Mouse (Mus musculus): Measurements from ENCODE around the gene Slc34a3.

Slc34a3 gene

DNA sequence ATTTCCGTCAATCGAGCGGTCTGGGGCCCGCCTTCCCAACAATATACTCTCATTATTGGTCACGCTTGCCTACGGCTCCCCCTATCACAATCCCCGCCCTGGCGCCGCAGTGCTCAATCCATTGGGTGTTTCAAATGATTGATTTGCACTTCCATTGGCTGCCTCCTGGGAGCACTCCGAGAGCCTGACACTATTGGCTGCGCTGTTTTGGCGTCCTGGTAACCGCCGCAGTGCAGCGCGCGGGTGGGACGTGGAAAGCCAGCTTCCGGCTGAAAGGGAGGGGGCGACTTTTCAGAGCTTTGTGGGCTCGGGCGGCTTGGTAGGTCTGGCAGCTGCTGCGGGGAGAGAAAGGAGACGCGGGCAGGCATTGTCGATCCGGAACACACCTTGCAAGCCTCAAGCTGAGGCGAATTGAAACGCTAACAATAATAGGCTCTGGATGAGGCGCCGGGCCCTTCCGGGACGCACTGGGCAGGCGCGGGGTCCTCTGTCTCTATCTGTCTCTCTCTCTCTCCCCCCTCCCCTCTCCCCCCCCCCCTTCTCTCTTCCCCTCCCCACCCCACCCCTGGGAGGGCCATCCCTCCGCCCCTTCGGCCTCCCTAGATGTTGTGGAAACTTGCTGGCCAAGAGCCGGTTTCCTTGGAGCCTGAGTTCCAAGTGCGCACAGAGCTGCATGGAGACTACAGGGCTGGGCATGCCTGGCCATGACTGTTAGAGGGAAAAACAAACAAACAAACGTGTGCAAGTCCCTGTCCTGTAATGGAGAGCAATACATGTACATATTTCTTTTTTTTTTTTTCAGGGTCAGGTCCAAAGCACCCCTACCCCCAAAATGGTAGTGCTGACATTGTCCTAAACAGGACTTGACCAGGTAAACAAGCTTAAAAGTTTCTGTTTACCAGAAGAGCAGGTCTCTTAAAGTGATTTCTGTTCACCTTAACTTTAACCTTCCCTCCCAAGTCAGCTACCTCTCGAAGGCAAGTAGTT is 9.1 kb downstream of the Slc34a3 start:
- peak; percentile 88 for DNase-seq (ENCODE audit: low spot score)

DNA sequence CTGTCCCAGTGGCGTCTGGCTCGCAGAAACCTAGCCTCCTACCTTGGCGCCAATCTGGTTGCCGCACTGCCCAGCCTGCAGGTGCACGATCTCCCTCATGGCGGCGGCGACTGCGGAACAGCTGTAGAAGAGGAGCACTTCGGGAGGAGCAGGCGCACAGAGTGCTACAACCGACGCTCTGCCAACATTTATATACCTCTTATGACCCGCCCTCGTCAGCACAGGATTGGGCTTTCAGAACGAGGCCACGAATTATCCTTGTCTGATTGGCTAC is 9.7 kb downstream of the Slc34a3 start, which contains the start of gene Tubb4b:
Gene Tubb4b, minus strand, starts transcription at position 211 of the 274 bp plus-strand sequence.
- no peak for DNase-seq (ENCODE audit: low spot score)

DNA sequence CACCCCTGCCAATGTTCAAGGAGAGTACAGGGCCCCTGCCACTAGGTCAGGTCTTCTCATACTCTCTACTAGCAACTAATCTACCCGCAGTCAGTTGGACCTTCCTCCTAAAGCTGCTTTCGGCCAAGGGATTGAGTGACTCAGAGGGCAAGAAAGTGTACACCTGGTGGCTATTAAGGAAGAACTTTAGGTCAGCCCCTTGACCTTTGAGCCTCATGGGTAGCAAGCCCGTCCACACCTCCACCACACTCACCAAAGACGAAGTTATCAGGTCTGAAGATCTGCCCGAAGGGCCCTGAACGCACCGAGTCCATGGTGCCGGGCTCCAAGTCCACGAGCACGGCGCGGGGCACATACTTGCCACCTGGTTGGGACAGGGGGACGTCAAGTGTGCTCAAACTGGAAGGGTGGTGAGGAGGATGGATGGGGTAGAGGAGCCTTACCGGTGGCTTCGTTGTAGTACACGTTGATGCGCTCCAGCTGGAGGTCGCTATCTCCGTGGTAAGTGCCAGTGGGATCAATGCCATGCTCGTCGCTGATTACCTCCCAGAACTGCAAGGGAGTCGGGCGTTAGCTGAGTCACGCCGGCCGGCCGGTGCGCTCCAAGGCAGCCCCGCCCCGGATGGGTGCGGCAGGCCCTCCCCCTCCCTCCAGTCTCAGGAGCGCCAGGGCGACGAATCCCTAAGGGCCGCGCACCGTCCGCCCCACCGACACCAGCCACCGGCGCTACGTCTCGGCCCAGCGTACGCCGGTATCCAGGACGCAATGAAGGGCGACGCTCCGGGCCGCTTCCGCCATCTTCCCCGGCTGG is 10.3 kb downstream of the Slc34a3 start:
- peak; percentile 46 for DNase-seq (ENCODE audit: low spot score)

DNA sequence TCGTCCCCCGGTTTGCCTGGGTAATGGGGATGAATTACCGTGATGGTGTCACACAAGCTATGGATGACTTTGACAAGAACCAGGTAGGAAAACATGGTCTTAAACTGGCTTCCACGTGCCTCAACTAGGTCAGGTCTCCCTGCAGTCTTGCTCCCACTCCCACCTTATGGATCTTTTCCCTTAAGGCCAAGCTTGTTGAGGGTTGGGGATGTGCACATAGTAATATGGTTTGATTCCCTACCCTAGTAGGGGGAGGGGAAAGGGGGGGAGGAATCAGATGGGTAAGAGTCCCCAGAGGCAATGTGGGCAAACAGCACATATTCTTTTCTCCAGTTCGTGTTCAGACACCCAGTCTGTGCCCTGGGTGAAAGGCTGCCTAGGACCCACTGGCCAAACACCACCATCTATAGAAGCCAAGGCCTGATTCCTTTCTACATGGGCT is 12.8 kb downstream of the Slc34a3 start:
- DNase-seq (ENCODE audit: low spot score), result no peak

DNA sequence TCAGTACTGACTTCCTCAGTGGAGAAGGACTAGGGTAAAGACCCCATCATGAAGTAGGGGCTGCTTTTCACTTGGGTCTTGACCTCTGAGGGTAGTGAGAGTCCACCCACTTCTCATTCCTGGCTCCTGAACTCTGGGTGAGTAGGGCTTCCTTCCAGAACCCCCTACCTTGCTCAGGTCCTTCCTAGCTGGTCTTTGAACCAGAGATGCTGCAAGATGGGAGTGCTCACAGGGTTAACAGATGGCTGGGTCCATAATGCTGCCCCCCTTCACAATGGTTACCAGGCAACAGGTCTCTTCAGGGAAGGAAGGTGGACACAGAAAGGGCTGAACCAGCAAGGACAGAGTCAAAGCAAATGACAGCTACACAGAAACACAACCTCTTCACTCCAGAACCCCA is 15.7 kb downstream of the Slc34a3 start, which contains the start of gene Fam166a:
Gene Fam166a, plus strand, starts transcription at position 301 of the 400 bp plus-strand sequence.
- no peak for DNase-seq (ENCODE audit: low spot score)

DNA sequence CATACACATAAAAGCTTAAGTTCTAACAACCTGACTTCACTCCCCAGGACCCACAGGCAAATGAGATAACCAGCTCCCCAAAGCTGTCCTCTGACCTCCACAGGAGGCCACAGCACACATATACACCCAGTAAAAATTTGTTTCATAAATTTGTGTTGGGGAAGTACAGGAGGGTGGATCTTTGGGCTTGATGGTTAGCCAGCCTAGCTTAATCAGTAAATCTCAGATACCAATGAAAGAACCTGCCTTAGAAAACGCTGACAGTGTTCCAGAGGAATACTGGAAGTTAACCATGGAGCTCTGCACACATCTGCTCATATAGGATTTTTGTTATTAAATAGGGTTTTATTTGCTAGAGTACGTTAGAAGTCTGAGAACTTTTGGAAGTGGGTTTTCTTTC is 16.5 kb downstream of the Slc34a3 start:
- DNase-seq (ENCODE audit: low spot score), result no peak

DNA sequence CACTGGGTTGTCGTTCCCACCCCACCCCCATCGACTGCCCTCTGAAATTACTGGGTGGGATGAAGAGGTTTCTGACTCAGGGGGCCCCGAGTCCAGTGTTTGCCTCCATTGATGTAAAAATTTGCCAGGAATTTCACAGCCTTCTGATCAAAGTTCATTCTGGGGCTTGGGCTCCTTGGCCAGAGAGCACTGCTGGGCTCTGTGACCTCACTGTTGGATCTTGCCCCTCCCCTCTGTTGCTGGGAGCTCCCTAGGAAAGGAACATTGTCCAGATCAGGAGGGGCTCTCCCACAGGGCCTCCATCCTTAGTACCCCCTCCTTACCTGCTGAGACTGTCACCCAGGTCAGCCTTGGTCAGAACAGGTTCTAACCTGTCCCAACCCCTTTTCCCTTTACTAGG is 19.7 kb downstream of the Slc34a3 start, which contains the start of gene Stpg3:
Gene Stpg3, minus strand, starts transcription at position 194 of the 400 bp plus-strand sequence.
- no peak for DNase-seq (ENCODE audit: low spot score)

DNA sequence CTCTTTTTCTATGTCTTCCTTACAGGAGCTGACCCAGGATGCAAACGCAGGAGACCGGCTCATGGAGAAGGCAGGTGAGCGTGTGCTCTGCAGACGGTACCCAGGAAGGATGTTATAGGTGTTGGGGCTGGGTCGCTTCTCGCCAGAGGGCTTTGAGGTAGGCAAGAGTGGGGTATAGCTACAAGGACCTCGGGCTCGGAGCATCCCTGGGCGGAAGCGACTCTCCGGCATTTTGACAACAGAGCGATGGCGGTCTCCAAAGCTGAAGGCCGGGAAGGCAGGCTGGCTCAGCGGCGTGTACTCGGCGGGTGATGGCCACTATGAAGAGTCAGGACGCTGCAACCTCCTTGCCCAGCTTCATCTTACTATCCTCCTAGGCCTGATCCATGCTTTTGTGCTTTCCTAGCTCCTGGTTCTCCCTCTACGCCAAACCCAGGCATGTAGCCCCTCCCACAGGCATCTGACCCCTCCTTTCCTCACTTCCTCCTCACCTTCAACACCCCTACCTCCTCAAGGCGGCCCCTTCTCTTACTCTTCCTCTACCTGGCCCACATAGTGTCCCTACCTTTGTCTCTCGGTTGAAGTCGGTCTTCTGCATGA is 20.8 kb downstream of the Slc34a3 start:
- DNase-seq (ENCODE audit: low spot score), result no peak

DNA sequence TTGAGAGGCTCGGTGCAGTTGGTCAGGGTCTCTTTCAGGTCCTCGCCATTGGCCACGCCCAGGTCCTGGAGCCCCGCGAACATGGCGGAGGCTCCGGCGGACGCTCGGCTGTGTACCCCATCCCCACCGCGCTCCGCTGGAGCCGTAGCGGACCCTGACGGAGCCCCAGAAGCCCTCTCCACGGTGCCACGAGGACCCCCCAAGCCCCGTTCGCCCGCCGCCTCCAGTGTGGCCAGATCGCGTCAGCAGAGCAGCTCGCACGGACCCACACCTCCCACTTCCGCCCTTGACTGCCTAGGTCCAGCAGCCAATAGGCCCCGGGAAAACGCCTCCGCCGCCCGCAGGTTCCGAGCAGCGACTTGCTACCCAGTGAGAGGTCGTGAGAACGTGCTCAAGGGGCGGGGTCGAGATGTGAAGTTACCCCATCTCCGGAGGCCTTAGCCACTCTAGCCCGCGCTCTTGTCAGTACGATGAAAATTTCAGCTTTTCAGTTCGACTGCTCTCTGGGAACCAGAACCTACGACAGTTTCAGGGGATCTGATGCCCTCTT is 23.0 kb downstream of the Slc34a3 start, which contains the start of gene Nelfb:
Gene Nelfb, minus strand, starts transcription at position 369 of the 550 bp plus-strand sequence.
- DNase-seq (ENCODE audit: low spot score), result peak; percentile 57

DNA sequence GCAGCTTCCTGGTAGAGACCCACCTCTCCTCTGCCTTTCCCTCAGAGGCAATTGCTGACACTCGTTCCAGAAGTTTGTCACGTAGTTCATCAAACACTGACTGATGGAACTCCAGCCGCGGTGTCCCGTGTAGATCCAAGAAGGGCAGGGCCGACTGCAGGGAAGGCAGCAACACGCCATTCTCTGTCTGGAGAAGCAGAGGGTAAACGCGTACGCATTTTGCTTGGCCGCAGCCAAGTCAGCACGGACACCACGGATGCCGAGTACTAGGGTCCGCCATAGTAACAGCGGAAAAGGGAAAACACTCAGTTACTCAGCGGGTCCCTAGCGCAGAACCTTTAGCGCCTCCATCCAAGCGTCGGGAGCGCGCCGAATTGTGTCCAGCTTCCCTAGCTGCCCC is 23.5 kb downstream of the Slc34a3 start:
- no peak for DNase-seq (ENCODE audit: low spot score)

DNA sequence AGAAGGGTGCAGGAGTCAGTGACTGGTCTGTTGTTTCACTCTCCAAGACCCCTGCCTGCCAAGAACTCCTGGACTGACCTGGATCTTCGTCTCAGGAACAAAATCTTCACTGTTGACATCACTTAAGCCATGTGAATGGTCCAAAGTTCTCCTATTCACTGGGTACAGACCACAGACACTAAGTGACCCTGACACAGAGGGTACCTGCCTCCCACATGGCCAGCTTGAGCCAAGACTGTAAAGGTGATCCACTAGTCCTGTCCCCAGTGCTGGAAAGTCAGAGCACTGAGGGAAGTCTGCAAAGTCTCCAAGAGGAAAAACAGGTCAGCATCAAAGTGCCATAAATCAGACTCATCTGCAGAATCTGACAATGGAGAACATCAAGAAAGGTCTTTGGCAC is 26.6 kb downstream of the Slc34a3 start:
- DNase-seq (ENCODE audit: low spot score), result no peak

DNA sequence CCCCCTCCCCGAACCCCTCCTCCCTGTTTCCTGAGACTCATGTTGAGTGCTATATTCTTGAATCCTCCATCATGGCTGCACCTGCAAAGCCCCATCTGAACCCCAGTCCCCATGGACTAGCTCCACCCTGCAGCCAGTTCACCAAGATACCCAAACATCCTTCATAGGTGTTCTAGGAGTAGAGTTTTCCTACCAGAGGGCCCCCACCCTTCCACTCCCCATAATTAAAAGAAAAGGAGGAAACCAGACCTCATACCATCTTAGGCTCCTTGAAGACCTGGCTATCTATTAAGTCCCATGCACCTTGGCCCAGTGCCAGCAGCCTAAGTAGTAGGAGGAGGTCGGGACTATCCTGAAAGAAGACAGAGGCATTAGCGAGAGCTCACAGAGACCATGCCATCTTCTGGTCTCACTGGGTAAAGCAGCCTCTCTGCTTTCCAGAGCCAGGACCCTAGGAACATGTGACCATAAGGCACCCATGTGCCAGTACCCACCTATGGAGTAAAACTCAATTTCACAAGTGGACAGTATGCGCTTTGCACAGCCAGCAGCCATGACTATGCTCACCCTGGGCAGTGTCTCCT is 30.4 kb downstream of the Slc34a3 start:
- DNase-seq (ENCODE audit: low spot score), result no peak

DNA sequence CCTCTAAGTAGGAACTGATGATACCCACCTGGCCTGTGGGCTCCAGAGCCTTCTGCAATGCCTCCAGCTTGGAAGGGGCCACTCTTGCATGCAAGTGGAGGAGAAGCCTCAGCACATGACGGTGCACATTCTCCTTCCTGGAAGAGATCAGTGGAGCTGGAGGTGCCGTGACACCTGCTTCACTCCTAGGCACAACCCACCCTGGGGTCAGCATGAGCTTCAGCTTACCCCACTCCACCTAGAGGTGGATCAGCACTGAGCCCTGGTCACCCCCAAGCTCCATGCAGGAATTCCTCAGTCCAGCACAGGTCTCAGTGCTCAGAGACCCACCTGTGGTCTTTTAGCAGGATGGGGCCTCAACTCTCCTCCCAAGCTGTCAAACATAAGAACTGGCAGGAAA is 33.5 kb downstream of the Slc34a3 start:
- no peak for DNase-seq (ENCODE audit: low spot score)

DNA sequence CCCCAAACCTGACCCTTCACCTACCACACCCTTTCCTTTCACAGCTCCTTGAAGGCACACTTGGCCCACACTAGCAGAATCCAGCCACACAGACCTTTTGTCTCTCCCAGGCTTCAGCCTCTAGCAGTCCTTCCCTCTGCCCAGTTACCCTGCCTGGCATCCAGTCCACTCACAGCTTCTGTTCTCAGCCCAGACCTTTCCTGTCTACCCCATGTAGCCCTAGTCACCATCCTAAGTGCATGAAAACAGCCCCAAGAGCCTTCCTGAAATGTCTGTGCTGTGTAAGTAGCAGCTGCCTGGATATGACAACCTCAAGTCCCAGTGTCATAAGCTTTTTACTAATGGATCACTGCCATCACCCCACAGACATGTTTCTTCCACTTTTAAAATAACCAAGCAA is 36.2 kb downstream of the Slc34a3 start:
- DNase-seq (ENCODE audit: low spot score), result no peak

DNA sequence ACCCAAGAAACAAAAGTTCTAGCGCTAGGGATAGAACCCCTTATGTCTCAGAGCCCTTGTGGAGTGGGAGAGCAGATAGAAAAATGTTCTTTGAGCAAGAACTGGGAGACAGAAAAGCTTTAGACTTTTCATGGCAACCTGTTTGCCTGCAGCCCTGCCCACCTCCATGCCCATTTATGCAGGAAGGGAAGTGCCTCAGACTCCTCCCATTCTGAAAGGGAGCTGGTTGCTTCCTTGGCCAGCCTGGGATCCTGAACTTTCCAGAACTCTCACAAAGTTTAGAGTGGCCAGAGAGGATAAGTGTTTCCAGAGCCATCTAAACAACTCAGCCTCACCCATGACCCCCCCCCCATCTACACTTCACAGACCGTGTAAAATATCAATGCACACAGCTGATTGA is 37.0 kb downstream of the Slc34a3 start:
- no peak for DNase-seq (ENCODE audit: low spot score)

DNA sequence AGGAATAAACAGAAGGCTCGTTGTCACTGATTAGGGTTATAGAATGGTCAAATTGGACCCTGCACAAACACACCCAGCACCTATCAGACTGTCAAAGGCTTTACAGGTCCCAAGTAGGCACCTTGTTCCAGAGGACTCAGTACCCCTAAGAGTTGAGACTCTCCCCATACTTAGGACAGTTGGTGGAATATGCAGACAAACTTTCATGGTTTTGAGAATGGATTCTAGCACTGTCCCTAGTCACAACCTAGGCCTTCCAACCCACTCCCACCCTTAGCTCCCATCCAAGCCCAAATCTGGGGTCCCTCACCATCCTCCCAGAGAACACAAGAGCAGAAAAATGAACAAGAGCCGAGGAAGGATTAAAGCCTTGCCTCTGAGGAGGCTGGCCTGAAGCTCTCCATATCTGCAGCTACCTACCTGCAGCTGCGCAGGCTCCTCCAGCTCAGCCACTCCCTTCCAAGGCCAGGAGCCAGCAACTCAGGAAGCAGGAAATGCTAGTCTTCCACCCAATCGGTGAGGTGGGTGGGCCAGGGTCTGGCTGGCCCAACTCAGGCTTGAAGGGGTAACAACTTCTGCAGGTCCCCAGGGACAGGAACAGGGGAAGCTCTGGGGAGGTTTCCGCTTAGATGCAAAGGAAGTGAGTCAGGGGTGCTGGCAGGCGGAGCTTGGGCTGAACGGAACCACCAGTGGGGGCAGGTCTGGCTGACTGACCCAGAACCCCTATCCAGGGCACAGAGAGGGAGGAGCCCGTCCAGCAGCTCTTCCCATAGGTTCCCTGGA is 37.8 kb downstream of the Slc34a3 start, which contains the start of gene Tor4a:
Gene Tor4a, minus strand, starts transcription at position 715 of the 783 bp plus-strand sequence.
- no peak for DNase-seq (ENCODE audit: low spot score)

DNA sequence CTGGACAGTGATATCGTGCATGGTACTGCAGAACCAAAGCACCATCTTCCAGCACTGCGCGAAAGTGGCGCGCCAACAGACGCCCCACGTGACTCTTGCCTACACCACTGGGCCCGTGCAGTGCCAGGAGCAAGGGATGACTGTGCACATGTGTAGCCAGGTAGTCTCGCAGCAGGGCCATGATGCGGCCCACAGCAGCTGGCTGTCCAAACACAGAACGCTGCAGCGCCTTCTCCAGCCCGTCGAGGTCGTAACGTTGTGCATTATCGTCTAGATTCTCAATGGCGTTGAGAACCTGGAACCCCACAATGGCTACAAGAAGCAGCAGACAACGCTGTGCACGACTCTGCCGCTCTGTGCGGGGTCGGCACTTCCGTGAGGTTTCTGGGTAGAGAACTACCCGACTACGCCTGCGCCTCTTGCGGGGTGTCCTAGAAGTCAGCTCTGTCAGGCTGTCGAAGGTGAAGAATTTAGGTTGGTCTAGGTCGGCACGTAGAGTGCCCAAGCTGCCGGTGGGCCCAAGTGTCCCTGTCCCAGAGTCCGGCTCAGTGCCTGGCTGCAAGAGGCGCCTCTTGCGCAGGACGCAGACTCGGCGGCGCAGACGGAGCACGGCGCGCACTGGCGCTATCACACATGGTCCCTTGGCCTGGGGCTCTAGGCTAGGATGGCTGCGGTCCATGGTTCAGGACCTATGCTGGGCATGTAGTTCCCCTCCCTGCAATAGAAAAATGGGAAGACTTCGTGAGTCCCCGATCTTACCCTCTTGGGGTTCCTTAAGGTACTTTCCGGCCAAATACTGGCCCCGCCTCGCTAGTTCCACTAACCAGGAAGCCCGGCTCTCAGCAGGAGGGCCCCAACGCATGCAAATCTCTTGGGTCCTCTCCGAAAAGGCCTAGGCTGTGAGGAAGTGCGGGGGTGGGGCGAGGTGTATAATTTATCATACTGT is 38.7 kb downstream of the Slc34a3 start:
- DNase-seq (ENCODE audit: low spot score), result no peak

DNA sequence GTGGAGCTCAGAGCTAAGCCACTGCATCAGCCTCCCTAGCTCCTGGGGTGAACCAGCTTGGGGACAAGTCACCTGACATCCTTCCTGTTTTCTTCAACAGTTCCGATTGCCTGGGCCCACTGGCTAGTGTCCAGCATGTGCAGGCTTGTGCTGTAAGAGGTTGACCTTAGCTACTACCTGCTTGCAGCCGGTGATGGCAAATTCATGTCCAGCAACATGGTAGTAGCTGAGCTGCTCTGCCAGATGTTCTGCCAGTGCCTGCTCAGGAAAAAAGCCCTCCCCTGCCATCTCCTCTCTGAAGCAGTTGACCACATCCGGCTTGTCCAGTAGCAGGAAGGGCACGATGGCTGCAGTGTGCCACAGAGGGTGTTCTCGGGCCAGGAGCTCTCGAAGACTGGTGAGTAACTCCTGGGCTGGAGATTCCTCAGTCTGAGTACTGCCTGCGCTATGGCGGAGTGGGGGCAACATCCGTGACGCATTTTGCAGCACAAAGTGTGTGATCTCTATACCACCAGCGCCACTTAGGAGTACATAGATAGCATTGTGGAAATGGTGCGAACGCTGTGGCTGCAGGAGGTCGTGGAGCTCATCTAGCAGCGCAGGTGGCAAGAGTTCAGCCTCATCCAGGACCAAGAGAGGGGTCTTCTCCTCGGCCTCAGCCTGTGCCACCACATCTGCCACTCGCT is 39.5 kb downstream of the Slc34a3 start:
- DNase-seq (ENCODE audit: low spot score), result no peak

DNA sequence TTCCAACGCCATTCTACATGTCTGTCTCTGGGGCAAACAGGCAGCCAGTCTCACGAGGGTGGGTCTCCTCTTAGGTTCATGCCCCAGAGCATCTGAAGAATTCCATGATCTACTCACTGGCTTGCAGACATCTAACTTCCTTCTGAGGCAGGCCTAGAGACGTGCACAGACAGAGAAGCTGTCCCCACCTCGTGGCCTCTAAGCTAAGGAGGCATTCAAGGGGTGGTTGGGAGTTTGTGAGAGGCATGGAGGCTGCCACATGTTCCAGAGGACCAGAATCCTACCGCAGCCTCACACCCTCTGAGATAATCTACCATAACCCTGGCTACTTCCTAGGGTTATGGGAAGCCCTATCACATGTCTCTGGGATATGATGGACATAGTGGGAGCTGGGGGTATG is 40.2 kb downstream of the Slc34a3 start:
- no peak for DNase-seq (ENCODE audit: low spot score)
